In genomic region chr8:112411213-112411612, GRCm38 (mm10) we compare ENCODE assay signal across 10 mouse cellular contexts.
DNase-seq lines count a peak whose midpoint lies in the region; ATAC-seq and TF ChIP-seq lines count a peak whose summit lies in the region.
"Had no signal": no experiment of that assay in that cellular context is flagged by ENCODE, and none has a peak within 500 bp of the region (broad histone marks: within the 10 kb centered on the region; RNA-seq: fewer than 3 reads in every experiment).

No protein-coding gene starts in this region.

- DNase-seq in heart, postnatal 0 days (ENCODE audit: low spot score): no peak
- no peak for DNase-seq in spleen, adult 2 months (ENCODE audit: low read depth in 1 of 2, low spot score in 2 of 2)
- no peak for DNase-seq in spleen, postnatal 14 days (ENCODE audit: low spot score in 2 of 2)
- DNase-seq in brain, adult 2 months (ENCODE audit: low read depth, low spot score): peak; percentile 60
- DNase-seq in lung, postnatal 25 days (ENCODE audit: low spot score): peak; percentile 4
- no peak for DNase-seq in thymus, postnatal 25 days

- no peak overlapping the region for H3K4me3 ChIP-seq in heart, postnatal 0 days (ENCODE audit: low read depth, low read length)
- H3K4me3 ChIP-seq in heart, embryonic 12.5 days: no peak overlapping the region
- no peak overlapping the region for H3K4me3 ChIP-seq in spleen, adult 2 months (ENCODE audit: extremely low read depth, insufficient read depth, insufficient read length)
- H3K4me3 ChIP-seq: limb, embryonic 15.5 days; stomach, embryonic 15.5 days had no signal

- no peak for ATAC-seq in heart, postnatal 0 days (ENCODE audit: insufficient read depth, low read depth)
- no peak for ATAC-seq in heart, embryonic 12.5 days (ENCODE audit: insufficient number of reproducible peaks, low FRiP score)
- peak; percentile 40; the same call in 1 of the 2 replicates for ATAC-seq in granulocyte monocyte progenitor cell, adult 5-6 weeks (replicated peaks; ENCODE audit: poor library complexity, severe bottlenecking)

- H3K27me3 ChIP-seq in heart, postnatal 0 days (ENCODE audit: control insufficient read depth, insufficient read depth, low read length): no peaks in the 10 kb centered on the region
- no peaks in the 10 kb centered on the region for H3K27me3 ChIP-seq in heart, embryonic 12.5 days (replicated peaks)
- H3K27me3 ChIP-seq in spleen, adult 2 months (ENCODE audit: control insufficient read depth, insufficient read depth, low read length): no peaks in the 10 kb centered on the region
- H3K27me3 ChIP-seq: limb, embryonic 15.5 days; stomach, embryonic 15.5 days had no signal

- H3K9ac ChIP-seq in heart, postnatal 0 days (replicated peaks; ENCODE audit: low read depth, low read length): no peak overlapping the region
- H3K9ac ChIP-seq in heart, embryonic 12.5 days: no peak overlapping the region
- H3K9ac ChIP-seq: limb, embryonic 15.5 days; stomach, embryonic 15.5 days had no signal

- no peaks in the 10 kb centered on the region for H3K36me3 ChIP-seq in heart, postnatal 0 days (replicated peaks; ENCODE audit: control insufficient read depth, insufficient read depth, low read length)
- H3K36me3 ChIP-seq in heart, embryonic 12.5 days: no peaks in the 10 kb centered on the region
- H3K36me3 ChIP-seq in spleen, adult 2 months (ENCODE audit: control insufficient read depth, insufficient read depth, low read length): no peaks in the 10 kb centered on the region
- H3K36me3 ChIP-seq: limb, embryonic 15.5 days; stomach, embryonic 15.5 days had no signal

- peak; percentile 24 for TF ChIP-seq CTCF in heart, postnatal 0 days (IDR thresholded peaks at IDR 0.05; ENCODE audit: low read depth)
- TF ChIP-seq CTCF in spleen, adult 2 months (IDR thresholded peaks at IDR 0.05; ENCODE audit: extremely low read depth, insufficient read depth, insufficient read length, insufficient replicate concordance): peak; percentile 12; the same call in 1 of the 2 replicates

- TF ChIP-seq EP300 in heart, postnatal 0 days (IDR thresholded peaks at IDR 0.05; ENCODE audit: low read depth): no peak

- TF ChIP-seq POLR2A in spleen, adult 2 months (IDR thresholded peaks at IDR 0.05; ENCODE audit: low read depth, low read length): no peak

- H3K9me3 ChIP-seq in heart, postnatal 0 days (replicated peaks; ENCODE audit: control insufficient read depth, low read length): no peaks in the 10 kb centered on the region
- peaks cover 17% of the 10 kb centered on the region for H3K9me3 ChIP-seq in heart, embryonic 12.5 days (replicated peaks)
- H3K9me3 ChIP-seq: limb, embryonic 15.5 days; stomach, embryonic 15.5 days had no signal

- 19% methylated on average over 6 of the region's 6 CpGs for WGBS in heart, postnatal 0 days
- 22% methylated on average over 6 of the region's 6 CpGs for WGBS in heart, embryonic 12.5 days
- 29% methylated on average over 6 of the region's 6 CpGs for WGBS in spleen, adult 2 months

- no peaks in the 10 kb centered on the region for H3K4me1 ChIP-seq in heart, postnatal 0 days (ENCODE audit: control insufficient read depth, insufficient read depth)
- H3K4me1 ChIP-seq in heart, embryonic 12.5 days (replicated peaks): no peaks in the 10 kb centered on the region
- H3K4me1 ChIP-seq in spleen, adult 2 months (ENCODE audit: control insufficient read depth, insufficient read depth, insufficient read length): no peaks in the 10 kb centered on the region
- H3K4me1 ChIP-seq: limb, embryonic 15.5 days; stomach, embryonic 15.5 days had no signal

- H3K4me2 ChIP-seq in heart, postnatal 0 days (ENCODE audit: low read depth, low read length): no peak overlapping the region
- H3K4me2 ChIP-seq in heart, embryonic 12.5 days: no peak overlapping the region
- H3K4me2 ChIP-seq: limb, embryonic 15.5 days; stomach, embryonic 15.5 days had no signal

- no peak overlapping the region for H3K27ac ChIP-seq in heart, postnatal 0 days (ENCODE audit: low read depth)
- H3K27ac ChIP-seq in heart, embryonic 12.5 days (ENCODE audit: poor library complexity, severe bottlenecking): no peak overlapping the region
- H3K27ac ChIP-seq in spleen, adult 2 months (ENCODE audit: insufficient read depth, low read length): no peak overlapping the region
- H3K27ac ChIP-seq: limb, embryonic 15.5 days; stomach, embryonic 15.5 days had no signal

Comparison
In these comparisons a context has a peak if more than half of its experiments do, and no peak if none do; other contexts are left out.
1. DNase-seq: peak in brain, adult 2 months (single experiment) and lung, postnatal 25 days (single experiment); none in heart, postnatal 0 days (single experiment), spleen, adult 2 months (0 of 2), spleen, postnatal 14 days (0 of 2) and thymus, postnatal 25 days (single experiment).